Mouse (Mus musculus) left cerebral cortex, adult 9 months (tissue): Measurements from ENCODE around the gene Exosc10.

Source experiments
- DNase-seq, 2 experiments: peaks; one replicate each; pipeline ENCODE4 v3.0.0; 2022; ENCODE audit warnings: low spot score in 2 of 2

Exosc10 gene

DNA sequence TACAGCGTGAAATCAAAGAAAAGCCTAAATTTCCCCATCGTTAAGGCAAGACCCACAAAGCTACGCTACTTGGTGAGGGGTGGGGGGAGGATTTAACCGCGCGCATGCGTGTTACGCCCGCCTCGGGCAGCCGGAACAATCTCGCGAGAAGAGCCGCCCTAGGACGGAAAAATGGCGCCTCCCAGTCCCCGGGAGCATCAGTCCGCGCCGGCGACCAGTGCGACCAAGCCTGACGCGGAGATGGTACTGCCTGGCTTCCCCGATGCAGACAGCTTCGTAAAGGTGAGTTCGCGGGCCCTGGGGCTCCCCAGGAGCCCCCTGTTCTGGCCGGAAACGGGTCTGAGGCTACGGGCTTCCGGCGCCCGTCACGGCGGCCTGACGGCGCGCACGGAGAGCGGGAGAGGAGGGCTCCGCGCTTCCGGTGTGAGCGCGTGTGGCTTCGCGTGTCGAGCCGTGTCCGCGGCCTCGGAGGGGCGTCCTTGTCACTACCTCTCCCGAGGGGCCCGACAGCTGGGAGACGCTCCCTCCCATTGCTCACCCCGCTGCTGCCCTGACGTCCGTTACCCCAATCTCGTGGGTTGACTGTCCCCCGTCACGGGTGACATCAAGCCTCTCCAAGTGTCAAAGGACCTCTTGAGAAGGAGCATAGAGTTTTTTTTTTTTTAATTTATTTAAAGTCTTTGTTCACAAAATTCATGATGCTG lies at the start of gene Exosc10:
Gene Exosc10, plus strand, starts transcription at position 133 of the 704 bp plus-strand sequence.
- peak; percentile 23 to 83 for DNase-seq

DNA sequence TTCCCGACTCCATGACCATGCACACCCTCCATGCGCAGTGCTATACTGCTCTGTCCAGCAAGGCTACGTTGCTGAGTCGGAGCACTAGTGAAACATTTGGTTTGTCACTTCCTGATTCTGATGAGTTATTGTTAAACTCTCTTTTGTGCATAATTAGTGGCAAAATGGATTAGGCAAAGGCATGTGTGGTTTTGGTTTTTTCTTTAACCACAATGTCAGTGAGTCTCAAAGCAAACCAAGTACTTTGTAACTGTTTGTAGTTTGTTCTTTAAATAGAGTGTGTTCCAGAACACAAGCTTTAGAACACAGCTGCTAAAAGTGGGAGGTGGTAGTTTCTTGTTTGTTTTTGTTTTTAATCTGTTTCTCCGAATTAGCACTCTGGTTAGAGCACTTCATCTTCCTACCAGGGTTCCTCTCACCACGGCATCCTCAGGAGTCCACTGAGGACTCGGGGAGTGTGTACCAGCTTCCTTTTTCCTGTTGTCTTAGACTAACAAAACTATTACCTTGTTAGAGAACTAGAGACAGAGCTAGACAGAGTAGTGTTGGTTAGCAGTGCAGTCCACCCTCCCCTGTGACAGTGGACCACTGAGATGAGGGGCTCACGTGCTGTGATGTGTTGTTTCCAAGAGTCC lies 48.7 kb upstream of the Exosc10 start:
- DNase-seq = no peak

DNA sequence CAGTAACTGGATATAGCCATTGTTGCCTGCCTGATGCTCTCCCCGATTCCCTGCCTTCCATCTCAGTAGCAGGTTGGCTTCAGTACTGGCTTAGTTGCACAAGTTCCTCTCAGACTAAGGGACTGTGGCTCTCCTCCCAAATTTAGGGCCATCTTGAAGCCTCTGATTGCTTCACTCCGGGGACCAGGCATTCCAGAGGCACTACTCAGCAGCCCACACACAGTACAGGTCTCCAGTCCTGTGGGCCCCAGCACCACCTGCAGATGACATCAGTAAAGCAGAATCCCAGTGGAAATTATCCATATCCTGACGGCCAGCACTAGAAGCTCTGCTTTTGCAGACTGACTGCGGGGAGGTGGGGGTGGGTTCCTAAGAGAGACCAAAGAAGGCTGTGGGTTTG lies 47.5 kb upstream of the Exosc10 start:
- no peak for DNase-seq

DNA sequence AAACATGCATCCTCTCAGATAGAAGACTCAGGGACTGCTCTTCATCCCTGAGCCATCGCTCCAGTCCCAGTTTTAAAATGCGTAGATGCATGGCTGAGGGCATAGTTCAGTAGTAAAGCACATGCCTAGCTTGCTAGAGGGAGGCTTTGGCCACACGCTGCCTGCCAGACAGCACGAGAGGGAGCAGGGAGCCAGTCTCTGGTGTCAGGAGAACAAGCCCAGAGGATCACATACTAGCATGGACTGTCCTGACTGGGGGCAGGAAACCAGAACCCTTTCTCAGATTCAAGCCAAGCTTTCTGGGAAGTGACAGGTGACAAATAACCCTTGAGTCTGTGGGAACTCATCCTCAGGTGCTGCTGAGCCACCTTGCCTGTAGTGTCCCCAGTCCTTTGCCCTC lies 46.9 kb upstream of the Exosc10 start:
- DNase-seq = no peak

DNA sequence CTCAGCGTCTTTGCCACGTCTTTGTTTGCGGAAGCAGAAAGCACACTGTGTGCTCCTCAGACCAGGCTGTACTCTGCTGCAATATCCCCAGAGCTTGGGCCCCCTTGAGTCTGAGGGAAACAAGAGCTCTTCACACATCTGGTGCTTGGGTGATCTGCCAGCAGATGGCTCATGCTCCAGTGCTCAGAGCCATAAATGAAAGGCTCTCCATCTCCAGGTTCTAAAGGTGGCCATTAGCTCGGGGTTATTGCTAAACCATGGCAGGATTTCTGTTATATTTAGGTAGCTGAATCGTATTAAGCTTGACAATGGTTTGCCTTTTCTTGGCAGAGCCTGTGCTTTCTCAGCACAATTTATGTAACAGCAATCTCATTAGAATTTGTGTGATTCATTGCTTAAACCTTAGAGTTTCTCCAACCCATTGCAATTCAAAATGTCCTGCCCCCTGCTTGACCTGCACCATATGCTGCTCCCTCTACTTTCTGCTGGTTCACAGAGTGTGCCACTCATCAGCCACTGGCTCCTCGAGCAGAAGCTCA lies 45.1 kb upstream of the Exosc10 start:
- peak in 1 of 2 experiments; percentile 31 for DNase-seq

DNA sequence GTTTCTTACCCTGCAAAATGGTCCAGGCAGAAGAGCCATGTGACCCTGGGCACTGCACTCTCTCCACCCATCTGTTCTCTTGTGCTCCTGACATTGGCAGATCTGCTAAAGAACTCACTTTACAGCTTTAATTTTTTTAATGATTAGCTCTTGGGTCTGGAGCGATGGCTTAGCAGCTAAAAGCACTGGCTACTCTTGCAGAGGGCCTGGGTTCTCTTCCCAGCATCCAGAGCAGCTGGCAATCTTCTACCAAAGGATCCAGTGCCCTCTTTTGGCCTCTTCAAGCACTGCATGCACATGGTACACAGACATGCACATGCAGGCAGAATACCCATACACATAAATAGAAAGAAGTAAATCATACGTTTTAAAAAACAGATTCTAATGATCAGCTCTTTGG lies 42.9 kb upstream of the Exosc10 start:
- no peak for DNase-seq

DNA sequence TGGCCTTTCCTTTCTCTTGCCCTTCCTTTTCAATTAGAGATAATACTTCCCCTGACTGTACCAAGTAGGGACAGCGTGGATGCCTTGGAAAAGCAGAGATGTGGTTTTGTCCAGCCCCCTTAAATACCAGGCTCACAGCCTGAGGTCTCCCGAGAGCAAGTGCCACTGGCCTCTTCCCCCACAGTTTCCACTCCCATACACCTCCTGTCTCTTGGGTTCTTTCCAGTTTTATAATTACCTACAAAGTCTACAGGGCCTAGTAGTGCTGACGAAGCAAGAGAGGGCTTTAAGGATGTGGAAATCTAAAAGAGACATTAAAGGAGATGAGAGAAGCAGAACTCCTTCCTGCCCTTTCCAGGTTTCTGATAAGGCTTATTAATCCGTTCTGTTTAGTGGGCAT lies 40.4 kb upstream of the Exosc10 start:
- no peak for DNase-seq

DNA sequence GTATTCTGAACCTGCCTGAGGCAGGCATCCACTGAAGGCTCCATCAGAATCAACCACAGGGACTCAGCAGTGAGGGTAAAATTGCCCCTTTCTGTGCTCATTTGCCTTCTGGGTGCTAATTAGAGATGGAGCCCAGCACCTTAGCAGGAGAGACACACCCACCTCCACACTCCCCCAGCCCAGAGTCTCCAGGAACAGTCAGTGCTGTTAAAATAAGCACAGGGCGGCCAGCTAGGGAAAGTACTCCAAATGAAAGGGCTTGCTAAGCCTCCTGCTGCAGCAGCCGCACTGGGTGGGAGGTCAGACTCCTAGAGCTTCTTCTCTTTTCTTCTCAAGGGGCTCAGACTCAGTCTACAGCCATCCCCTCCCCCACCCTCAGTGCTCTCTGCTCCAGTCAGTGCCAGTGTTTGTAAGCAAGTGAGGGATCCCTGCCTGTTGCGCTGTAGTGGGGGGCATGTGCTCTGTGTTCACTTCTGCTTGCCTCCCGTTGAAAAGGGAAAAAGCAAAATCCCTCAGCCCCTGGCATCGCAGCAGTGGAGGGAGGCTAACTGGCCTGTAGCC lies 39.9 kb upstream of the Exosc10 start:
- DNase-seq = no peak

DNA sequence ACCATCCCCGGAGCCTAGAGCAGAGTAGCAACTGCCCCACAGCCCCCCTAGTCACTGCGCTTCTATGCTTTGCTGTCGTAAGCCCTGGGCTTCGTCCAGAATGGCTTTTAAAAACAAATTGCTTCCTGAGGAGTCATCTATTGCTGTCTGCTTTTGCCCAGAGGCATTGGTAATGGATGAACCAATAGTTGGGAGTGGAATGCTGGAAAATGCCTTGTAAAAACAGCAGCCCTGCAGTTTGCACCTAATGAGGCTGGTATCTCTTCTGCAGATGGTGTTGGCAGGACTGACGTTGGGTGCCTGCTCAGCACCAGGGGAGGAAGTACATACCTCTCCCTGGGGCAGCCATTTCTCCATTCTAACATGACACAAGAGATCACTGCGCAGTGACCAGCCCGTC lies 34.7 kb upstream of the Exosc10 start:
- DNase-seq = no peak

DNA sequence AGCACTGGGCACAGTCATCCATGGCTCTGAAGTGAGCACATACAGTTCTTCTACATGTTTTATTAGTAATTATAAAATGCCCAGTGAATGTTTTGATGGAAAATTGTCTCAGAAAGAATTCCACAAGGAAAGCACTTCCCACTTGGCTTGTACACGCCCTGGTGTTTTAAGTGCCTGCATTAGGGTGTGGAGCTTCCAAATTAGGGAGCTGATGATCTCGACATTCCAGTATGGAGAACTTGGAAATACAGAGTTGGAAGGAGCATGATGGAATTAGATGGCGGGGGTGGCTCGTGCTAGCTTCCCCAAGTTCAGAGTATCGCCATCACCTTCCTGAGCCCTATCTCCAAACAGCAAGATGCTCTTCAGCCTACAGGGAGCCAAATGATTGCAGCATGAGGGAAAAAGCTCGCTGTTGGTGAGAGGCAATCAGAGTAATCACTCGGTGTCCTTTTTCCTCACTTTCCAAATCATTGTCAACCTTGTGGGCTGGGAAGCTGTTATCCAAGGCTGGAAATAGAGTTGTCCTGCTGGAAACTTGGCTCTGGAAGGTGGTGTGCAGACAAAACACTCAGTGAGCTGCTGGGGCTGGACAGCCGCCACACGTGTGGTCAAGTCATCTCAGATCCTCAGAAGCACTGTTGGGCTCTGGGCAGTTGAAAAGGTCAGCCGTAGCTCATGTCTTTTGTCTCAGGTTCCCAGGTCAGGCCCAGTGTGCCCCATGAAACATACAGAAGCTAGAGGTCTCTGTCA lies 30.9 kb upstream of the Exosc10 start:
- DNase-seq = no peak

DNA sequence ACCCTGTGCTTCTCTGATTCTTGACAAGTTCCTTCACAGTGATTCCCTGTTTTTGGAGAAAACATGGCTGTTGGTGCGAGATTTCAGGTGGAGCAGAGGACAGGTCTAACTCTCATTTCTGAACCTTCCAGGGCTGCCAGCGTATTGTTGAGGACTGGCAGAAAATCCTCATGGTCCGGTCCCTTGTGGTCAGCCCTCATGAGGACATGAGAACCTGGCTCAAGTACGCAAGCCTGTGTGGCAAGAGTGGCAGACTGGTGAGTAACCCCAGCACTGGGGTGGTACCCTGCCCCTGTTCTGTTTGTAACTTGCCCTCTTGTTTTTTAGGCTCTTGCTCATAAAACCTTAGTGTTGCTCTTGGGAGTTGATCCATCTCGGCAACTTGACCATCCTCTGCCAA lies 27.9 kb upstream of the Exosc10 start:
- no peak for DNase-seq

DNA sequence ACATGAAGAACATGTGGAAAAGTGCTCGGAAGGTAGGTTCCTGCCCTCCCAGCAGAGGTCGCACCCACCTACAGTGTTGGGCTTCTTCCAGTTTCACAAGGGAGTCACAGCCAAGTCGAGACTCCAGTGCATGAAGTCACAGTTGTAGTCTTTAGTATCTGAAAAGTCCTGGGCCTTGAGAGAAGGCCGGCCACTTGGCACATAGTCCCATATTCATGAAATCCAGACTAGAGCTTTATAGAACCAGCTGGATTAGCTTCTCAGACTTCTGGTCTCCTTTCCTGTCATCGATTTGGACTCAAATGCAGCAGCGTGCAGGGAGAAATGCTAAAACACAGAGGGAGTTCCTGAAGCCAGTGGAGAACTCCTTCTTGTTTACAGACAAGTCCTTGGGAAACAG lies 27.5 kb upstream of the Exosc10 start:
- DNase-seq = no peak

DNA sequence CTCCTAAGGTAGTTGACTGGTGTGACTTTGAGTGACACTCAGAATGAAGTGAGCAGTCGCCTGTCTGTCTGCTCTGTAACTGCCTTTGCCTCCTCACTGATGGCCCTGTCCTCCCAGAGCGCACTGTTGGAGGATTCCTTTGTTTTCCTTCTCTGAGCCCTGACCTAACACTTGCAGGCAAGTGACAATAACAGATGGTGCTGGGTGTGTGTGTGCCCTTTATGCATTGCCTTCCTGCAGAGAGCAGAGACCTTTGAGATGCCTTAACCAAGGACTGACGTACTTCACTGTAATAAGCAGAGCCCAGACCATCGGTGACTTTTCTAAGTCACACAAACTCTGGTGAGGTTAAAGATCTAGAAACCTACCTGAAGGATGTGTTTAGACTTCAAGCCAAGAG lies 26.9 kb upstream of the Exosc10 start:
- no peak for DNase-seq

DNA sequence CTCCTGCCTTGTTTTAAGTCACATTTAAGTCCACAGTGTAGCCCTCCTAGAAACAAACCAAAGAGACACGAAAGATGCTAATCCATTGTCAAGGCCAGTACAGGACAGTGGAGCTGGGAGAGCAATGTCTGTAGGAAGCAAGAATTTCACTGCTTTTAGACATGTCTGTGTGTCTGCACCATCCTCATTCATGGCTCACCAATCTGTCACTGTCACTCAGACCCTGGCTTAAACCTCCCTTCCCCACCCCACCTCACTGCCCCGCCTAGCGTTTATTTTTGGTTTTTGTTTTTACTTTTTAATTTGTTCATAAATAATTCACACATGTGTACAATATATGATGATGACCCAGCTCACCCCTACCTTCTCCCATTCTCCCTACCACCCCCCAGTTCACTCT lies 25.7 kb upstream of the Exosc10 start:
- DNase-seq = no peak

DNA sequence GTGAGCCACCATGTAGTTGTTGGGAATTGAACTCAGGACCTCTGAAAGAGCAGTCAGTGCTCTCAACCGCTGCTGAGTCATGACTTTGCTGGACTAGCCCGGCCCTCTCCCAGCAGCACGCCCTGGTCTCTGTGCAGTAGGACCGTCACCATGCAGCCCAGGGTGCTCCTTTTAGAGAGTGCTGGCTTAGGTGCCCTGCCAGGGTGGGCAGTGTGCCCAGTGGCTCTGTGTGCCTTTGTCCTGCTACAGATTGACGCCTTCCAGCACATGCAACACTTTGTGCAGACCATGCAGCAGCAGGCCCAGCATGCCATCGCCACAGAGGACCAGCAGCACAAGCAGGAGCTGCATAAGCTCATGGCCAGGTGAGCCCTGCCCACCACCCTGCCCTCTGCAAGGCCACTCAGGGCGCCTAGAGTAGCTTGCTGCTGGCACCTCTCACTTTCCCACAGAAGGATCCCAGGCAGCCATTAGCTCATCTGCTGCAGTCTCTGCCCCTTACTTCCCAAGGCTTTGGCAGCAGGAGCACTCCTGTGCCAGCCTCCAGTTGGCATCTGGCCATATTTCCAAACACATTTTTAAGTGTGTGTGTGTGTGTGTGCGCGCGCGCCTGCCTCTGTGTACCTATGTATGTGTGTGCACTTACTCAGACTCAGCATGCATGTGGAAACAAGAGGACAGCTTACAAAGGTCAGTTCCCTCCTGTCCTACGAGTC lies 24.5 kb upstream of the Exosc10 start:
- no peak for DNase-seq

DNA sequence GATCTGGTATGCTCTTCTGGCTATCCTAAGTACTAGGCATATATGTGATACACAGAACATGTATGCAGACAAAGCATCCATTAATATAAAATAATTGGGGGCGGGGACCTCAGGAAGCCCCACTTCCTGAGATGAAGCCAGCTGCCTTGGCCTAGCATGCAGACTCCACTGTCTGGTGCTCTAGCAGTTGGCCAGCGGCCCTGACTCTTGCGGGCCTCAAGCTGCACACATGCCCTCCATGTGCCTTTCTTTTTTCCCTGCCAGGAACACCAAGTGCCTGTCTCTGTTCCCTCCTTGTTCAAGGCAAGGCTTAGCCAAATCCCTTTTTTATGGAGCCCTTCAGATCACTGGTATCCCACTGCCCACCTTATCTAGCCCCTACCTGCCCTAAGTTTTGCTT lies 22.4 kb upstream of the Exosc10 start:
- DNase-seq = no peak

DNA sequence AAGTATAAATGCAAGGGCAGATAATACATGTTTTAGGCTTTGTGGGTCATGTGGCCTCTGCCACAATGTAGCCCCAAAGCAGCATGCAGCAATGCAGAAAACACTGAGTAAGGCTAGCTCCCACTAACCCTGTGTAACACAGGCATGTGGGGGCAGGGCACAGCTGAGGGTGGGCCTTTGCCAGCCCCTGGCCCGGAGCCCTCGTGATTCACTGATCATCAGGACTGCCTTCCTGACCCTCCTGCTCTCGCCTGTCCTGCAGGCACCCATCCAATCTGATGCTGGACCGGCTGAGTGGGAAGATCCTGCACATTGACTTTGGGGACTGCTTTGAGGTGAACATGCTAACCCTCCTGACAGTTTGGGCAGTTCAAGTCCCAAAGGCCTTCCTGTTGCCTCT lies 9.1 kb upstream of the Exosc10 start:
- DNase-seq = no peak

DNA sequence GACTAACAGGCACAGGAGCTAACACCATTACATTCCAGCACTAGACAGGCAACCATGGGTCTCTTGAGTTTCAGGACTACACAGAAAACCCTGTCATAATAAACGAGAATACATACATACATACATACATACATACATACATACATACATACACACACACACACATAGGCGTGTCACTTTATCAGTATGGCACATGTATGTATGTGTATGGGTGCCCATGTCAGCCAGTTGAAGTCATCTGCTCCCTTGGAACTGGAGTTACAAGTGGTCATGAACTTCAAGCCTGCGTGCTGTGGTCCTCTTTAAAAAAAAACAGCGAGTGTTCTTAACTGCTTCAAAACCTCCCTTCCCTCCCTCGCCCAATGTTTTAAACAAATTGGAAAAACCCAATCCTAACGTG lies 463 bp upstream of the Exosc10 start:
- DNase-seq = no peak

DNA sequence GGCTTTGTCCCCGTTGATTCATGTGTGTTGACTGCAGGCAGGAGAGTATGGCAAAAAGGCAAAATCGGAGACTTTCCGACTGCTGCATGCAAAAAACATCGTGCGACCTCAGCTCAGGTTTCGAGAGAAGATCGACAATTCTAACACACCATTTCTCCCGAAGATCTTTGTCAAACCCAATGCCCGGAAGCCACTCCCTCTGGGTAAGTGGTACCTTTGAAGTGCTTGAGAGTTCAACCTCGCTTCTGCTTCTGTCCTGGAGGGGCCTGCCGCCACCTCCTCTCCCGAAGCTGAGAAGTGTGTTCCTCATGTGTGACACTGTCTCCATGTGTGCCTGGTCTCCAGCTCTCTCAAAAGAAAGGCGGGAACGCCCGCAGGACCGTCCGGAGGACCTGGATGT lies 4.4 kb downstream of the Exosc10 start:
- DNase-seq = no peak

DNA sequence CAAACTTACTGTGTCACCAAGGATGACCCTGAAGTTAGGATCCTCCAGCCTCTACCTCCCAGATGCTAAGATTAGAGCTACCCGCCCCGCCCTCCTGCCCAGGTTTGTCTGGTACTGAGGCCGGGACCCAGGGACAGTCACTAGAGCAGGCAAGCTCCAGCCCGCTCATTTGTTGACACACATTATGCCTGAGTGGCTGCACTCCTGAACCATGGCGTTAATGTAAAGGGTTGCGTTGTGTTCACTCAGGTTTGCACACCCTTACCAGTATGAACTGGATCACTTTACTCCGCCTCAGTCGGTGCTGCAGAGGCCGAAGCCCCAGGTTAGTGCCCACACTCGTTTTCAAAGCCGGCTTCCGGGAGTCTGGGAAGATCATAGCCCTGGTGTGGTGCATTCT lies 5.4 kb downstream of the Exosc10 start:
- DNase-seq = no peak

DNA sequence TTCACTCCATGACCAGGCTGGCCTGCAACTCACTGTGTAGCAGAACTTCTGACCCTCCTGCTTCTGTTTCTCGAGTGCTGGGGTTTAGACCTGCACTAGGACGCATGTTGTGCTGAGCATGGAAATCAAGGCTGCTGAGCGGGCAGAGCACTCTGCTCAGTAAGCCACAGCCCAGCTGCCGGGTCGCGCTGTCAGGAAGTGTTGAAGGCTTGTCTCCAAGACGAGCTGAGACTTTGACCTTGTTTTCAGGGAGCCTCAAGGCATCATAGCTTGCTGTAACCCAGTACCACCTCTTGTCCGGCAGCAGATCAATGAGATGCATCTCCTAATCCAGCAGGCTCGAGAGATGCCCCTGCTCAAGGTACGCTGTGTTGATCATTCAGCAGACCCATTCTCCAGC lies 11.9 kb downstream of the Exosc10 start:
- DNase-seq = no peak
